In the genomic region with DNA sequence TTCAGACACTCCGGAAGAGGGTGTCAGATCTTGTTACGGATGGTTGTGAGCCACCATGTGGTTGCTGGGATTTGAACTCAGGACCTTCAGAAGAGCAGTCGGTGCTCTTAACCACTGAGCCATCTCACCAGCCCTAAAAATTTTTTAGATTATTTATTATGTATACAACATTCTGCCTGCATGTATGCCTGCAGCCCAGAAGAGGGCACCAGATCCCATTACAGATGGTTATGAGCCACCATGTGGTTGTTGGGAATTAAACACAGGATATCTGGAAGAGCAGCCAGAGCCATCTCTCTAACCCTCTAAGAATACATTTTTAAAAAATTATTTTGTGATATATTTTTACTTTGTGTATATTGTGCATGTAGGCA, we compare ENCODE assay signal across 1 mouse cellular context.
TF ChIP-seq lines count a peak whose summit lies in the region.

No protein-coding gene starts in this region.

TF ChIP-seq in MEL, 35 proteins besides CTCF, POLR2A, EP300 and RAD21:
- TF ChIP-seq TBP (IDR thresholded peaks at IDR 0.05; ENCODE audit: low read depth, low read length) (peak; percentile 98), ZC3H11A (IDR thresholded peaks at IDR 0.05; ENCODE audit: low read depth, low read length) (peak; percentile 49), SMC3 (IDR thresholded peaks at IDR 0.05; ENCODE audit: low read depth, low read length) (peak; percentile 52), ZNF384 (IDR thresholded peaks at IDR 0.05; ENCODE audit: low read depth, low read length) (0 out of 2 replicates have a peak, but pooled peaks have one; percentile 15), MYC (IDR thresholded peaks at IDR 0.05; ENCODE audit: low read depth, low read length) (peak; percentile 81; the same call in 1 of the 2 replicates), SIN3A (IDR thresholded peaks at IDR 0.05; ENCODE audit: low read length) (peak; percentile 48; the same call in 1 of the 2 replicates), MAFK (IDR thresholded peaks at IDR 0.05; ENCODE audit: borderline replicate concordance, low read depth, low read length) (peak; percentile 84; the same call in 1 of the 2 replicates)
